Mouse (Mus musculus) ovary, postnatal 14 days (tissue): ENCODE measurements around the gene Gm42906.

Experiments used
- DNase-seq: peaks from one replicate; pipeline ENCODE4 v3.0.0; 2022; ENCODE audit warnings: low spot score

Gm42906 gene

GRCm38 (mm10) chr5:151108291-151108897, 319.6 kb downstream of the Gm42906 start:
- no peak for DNase-seq

- DNase-seq: no peak
These were observed 321.1 kb downstream of the Gm42906 start for GRCm38 (mm10) chr5:151106841-151107240.

- DNase-seq: no peak
These were observed 322.6 kb downstream of the Gm42906 start for GRCm38 (mm10) chr5:151105054-151105971.

GRCm38 (mm10) chr5:151104354-151105053, 323.5 kb downstream of the Gm42906 start:
- DNase-seq: no peak

GRCm38 (mm10) chr5:151103284-151103683, 324.7 kb downstream of the Gm42906 start:
- DNase-seq: no peak

GRCm38 (mm10) chr5:151102262-151102661, 325.7 kb downstream of the Gm42906 start:
- DNase-seq: no peak

- no peak for DNase-seq
These were observed 332.0 kb downstream of the Gm42906 start for GRCm38 (mm10) chr5:151096012-151096411.

GRCm38 (mm10) chr5:151092886-151093665, 334.9 kb downstream of the Gm42906 start:
- no peak for DNase-seq

- no peak for DNase-seq
These were observed 337.0 kb downstream of the Gm42906 start for GRCm38 (mm10) chr5:151090996-151091395.

- no peak for DNase-seq
These were observed 338.8 kb downstream of the Gm42906 start for GRCm38 (mm10) chr5:151089201-151089600.

GRCm38 (mm10) chr5:151086425-151087202, 341.3 kb downstream of the Gm42906 start:
- DNase-seq: no peak

GRCm38 (mm10) chr5:151085749-151086148, 342.2 kb downstream of the Gm42906 start:
- no peak for DNase-seq

- DNase-seq: no peak
These were observed 347.7 kb downstream of the Gm42906 start for GRCm38 (mm10) chr5:151080276-151080675.

GRCm38 (mm10) chr5:151077953-151078352, 350.0 kb downstream of the Gm42906 start:
- no peak for DNase-seq

- DNase-seq: no peak
These were observed 351.0 kb downstream of the Gm42906 start for GRCm38 (mm10) chr5:151076917-151077316.

GRCm38 (mm10) chr5:151074282-151074681, 353.7 kb downstream of the Gm42906 start:
- DNase-seq: no peak

GRCm38 (mm10) chr5:151071430-151071829, 356.5 kb downstream of the Gm42906 start:
- no peak for DNase-seq

- DNase-seq: no peak
These were observed 357.1 kb downstream of the Gm42906 start for GRCm38 (mm10) chr5:151070896-151071295.

- DNase-seq: no peak
These were observed 358.4 kb downstream of the Gm42906 start for GRCm38 (mm10) chr5:151069569-151069968.

GRCm38 (mm10) chr5:151066016-151066415, 361.9 kb downstream of the Gm42906 start:
- DNase-seq: no peak

GRCm38 (mm10) chr5:151065228-151065627, 362.7 kb downstream of the Gm42906 start:
- no peak for DNase-seq
